Mouse (Mus musculus): Measurements from ENCODE around the gene Pabpn1l.

DNA sequence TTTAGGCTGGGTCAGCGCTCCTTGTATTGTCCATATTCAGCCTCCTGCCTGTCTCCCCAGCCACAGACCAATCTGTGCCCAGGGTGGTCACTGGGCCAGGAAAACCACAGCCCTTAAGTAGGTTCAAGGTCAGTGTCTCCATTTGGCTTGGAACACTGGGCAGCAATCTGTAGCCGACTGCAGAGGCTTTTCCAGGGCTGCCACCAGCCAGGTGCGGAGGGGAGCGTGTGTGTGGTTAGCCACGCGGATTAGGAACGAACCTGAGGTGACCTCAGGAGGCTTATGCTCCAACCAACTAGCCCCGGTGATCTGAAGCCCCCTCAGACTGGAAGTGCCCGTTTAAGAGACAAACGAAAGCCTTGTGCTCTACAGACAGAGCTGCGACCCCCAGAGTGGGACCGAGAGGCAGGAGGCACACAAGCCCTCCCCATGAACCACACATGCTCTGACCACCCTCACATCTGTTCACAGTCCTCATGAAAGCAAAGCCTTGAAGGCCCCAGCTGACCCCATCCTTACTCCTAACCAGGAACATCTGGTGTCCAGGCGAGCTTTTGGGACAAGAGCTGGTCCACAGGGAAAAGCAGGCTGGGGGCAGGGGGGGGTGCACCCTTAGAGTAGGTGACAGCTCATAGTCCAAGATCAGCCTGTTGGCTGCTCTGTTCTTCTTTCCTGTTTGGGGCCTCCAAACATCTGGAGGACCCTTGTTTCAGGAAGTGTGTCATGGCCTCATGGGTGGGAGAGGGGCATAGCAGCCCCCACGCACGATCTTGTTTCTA, 25.8 kb upstream of the Pabpn1l start:
- TF ChIP-seq POLR2A (IDR thresholded peaks at IDR 0.05; ENCODE audit: low read depth, low read length) (no peak), CTCF (IDR thresholded peaks at IDR 0.05; ENCODE audit: extremely low read depth, insufficient read depth, insufficient read length, insufficient replicate concordance) (no peak)

All from spleen, adult 2 months (tissue).